Mouse (Mus musculus) 416B (cell line): ENCODE data around the gene Erbb4.

Source experiments
- DNase-seq: peaks from one replicate; pipeline ENCODE4 v3.0.0; 2011; ENCODE audit warnings: low read depth

Erbb4 gene

DNA sequence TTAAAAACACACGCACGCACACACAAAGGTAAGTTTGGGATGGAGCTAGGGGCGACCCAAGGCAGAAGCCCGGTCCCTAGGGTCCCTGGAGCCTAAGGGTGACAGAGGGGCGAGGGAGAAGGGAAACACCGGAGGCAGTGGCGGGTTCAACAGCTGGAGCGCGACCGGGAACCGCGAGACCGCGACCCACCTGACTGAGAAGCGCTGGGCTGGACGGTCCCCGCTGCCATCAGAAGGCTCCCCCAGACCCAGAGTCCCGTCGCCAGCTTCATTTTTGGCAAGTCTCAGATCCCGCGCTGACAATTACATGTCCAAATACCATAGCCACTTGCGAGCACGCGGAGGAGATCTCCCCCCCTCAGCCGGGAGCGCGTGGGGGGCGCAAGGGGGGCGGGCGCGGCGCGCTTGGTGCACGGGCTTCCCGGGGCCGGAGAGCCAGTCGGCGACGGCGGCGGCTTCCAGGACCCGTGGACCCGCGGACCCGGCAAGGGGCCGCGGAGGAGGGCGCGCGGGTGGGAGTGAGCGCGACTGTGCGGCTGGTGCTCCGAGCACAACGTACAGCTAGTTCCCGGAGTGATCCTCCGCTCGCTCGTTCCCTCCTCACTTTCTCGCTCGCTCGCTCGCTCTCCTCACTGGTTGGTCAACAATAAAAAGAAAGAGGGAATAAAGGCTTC is at the start of gene Erbb4:
Gene Erbb4, minus strand, starts transcription at position 575 of the 674 bp plus-strand sequence.
- DNase-seq: no peak

DNA sequence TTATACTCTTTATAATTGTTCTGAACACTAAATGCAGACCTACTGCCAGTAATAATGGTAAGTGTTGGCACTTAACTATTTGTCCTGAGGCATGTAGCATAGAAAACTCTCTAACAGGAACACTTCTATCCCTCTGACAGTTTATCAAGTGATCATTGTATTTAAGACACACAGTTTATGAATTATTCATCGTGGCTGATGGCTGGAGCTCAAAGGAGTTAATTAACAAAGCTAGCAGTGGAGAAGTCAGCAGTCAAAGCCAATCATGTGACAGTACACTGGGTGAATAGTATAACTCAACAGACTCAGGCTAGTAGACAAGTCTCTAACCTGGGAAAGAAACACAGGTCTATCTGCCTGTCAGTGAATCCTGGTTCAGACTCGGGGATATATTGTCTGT is 49.5 kb upstream of the Erbb4 start:
- no peak for DNase-seq

DNA sequence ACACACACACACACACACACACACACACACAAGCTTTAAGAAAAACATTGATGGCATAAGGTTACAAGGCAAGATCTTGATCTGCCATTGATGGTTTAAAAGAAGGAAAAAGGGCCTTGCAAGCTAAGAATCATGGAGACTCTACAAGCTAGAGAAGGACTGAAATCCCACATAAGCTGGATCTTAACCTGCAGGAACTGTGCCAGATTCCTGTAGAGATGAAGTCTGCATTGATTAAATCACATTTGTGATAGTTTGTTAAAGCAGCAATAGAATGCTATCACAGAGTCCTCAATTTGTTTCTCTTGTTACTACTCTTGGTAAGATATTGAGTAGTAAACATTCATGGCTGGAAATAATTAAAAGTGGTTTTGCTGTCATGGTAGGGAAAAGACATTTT is 33.5 kb upstream of the Erbb4 start:
- no peak for DNase-seq

DNA sequence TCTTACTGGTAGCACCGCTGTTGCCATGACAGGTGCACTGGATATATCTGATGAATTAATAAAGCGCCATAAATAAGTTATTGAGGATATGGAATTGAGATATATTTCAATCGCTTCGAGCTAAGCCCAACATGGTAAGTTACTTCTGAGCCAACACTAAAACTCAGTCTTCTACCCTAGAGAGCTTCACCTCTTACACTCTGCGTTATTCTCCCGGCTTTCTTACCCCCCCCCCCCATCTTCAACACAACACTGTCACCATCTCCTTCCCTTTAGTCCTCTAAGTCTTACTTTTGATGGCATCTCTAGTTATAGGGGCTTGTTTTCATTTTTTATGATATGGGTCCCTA is 31.6 kb upstream of the Erbb4 start:
- no peak for DNase-seq

DNA sequence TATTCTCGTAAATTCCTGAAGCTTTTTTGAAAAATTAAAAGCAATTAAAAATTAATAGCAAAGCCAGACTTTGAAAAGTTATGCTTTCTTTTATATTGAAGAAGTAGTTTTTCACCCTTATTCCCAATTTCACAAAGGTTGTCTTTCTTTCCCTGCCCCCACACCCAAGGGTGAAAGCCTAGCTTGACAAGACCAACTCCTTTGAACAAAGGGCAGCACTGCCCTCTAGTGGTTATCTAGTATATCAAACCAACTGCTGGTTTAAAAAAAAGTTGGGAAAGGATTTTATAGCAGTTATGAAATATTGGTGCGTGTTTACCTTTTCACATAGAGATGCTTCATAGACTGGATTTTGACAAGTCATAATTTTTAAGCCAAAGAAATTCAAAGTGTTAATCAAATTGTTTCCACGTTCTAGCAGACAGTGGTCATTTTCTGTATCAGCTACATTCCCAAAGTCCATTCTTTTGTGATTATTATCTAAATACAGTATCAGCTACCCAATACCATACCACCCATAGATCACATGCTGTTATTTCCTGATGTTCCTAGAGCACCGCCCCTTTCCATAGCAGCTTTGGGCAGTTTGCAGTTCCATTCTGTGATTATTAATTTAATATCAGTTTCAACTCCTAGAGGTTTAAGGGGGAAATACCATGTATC is 31.1 kb upstream of the Erbb4 start:
- peak; percentile 75 for DNase-seq

DNA sequence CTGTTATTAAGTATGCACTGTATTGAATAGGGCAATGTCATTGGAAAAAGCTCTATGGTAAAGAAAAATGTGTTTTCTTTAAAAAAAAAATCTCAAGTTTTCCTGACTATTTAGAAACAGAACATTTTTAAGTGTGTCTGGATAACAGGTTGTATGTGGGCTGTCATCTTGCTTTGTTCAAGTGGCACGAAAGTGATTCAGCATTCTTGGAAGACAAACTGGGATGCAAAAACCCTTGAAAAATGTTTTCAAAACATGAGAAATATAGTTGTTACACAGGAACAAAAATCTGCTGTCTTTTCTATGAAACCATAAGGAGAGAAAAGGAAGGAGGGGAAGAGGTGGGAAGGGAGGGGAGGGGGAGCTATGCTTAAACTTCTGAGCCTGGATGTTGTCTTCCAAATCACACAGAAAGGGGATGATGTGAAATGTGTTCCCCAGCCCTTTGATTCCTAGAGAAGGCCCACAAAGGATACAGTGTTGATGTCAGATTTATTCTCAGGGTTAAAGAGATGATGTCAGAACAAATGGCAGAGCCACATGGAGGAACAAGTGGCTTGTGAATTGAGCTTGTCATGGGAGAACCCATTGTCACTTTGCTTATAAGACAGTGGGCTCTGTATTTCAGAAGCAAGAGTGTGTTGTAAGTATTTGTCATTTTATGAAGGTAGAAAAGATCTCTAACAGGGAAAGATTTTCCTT is 16.4 kb upstream of the Erbb4 start:
- DNase-seq: no peak

DNA sequence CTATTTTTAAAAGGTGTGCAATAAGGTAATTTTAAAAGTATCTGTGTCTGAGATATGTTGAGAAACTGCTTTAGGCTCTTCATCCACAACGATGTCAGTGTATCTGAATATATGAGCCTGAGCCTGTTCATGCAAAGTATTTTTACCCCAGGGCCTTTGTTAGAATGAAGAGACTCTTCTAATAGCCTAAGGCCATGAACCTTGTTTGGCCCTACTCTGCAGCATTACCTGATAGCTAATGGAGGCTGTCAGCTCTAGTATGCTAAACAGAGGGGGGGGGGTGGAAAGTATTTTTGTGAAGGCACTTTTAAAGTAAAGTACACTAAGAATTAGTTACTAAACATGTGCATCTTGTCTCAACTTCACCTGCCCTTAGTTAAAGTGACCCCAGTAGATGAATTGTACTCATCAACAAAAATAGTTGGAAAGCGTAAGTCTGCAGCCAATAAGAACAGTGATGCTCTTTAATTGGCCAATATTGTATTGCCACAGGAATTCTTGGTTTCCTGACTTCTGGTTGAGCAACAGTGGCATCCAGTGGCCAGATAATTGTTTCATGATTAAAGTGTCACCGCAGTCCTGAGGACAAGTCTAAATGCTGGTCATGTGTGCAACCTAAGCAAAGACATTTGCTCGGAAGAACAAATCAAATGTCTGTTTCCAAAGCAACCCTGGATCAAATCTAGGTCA is 10.5 kb upstream of the Erbb4 start:
- DNase-seq: peak; percentile 9

DNA sequence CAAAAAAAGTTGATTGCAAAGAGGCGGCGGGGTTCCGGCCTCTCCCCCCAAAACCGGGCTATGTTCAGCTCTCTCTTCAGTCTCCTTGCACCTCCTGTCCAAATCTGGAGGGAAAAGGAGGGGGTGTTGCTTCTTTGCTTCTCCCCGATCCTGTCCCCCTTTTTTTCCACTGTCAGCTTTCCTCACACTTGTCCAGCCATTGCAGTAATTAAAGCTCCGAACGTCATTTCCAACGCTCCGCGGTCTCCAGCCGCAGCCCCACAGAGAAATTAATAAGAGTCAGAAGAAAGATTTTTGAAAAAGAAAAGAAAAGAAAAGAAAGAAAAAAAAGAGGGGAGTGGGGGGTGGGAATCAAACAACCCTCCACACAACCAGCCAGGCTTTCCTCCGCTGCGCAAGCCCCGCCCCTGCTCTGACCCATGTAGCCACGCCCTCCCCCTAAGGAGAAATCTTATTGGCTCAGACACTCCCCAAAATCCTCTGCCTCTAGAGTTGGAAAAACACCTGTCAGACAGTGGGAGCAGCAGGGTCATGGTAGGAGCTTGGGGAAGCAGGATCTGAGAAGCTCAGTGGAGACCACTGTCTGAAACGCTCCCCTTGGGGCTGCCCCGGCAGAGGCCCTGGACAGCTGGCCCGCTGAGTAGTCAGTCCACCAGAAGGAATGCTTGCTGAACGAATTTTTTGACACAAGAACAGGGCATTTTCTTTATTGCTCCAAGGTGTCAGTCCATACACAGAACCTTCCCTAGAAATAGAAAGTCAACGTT is 483 bp upstream of the Erbb4 start:
- no peak for DNase-seq

DNA sequence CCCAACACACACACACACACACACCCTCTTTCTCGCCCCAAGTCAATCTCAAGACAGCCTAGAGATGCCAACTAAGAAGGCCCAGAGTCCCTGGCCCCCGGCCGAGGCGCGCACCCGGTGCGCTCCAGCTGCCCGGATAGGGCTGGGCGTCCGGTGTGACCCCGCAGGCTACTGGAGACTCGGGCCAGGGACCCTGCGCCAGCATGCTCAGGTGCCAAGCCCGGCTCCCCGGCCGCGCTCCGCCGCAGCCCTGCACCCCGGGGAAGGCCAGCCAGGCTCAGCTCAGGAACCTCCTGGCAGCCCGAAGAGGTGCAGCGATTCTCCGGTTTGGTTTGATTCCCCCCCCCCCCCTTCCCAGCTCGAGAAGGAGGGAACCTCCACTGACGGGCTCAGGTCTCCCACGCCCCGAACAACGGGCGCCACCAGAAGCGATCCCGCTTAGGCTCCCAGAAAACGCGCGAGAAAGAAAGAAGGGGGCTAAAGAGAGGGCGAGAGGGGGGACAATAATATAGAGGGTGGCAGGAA is 860 bp downstream of the Erbb4 start:
- no peak for DNase-seq

DNA sequence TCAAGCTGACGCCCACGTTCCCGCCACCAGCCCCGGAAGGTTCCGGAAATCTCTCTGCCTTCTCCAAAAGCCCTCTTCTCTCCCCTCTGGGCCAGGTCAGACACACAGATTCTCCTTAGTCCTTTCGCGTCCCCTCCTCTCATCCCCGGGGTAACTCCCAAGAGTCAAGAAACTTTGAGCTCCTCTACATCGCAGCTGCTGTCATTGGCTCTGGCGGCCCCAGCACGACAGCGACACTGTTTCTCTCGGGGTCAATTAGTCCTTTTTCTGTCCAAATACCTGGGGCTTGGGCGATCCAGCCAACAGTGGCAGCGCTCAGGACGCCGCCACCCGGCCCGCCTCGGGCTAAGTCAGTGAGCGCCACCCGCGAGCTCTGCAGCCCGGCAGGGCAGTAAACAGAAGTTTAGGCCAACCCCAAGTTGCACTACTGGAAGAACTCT is 1.5 kb downstream of the Erbb4 start:
- no peak for DNase-seq

DNA sequence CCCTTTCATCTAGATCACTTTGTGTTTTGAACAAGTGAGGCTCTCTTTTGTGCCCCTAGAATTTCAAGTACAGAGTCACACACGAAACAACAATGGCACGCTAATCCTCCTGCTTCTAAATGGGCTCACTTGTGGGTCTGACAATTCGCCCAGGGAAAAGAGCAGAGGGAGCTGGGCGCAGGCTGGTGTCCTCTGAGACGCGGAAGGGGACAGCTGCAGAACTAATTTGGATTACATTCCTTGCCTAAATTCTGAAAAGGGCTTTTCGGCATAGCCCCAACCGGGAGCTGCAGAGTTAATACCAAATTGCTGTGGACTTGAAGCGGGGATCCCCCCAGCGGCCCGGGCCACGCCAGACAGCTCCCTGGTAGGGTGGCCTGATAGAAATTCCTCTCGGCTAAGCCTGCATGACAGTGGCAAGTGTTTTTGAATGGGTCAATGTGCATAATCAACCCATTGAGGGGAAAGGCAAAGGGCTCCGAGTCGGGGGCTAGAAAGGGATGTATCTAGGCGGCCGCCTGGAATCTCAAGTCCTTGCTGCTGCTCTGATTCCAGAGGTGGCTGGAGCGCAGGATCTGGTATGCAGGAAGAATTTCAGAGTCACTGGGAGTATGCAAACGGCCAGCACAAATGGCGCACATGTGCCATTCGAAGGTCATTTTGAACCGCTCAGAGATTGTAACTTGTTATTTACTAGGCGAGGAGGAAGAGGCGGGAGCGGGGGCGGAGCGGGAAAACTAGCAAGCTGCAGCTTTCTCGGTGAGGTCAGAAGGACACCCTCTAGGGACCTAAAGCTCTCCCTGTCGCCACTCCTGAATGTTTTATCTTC is 2.2 kb downstream of the Erbb4 start:
- DNase-seq: no peak

DNA sequence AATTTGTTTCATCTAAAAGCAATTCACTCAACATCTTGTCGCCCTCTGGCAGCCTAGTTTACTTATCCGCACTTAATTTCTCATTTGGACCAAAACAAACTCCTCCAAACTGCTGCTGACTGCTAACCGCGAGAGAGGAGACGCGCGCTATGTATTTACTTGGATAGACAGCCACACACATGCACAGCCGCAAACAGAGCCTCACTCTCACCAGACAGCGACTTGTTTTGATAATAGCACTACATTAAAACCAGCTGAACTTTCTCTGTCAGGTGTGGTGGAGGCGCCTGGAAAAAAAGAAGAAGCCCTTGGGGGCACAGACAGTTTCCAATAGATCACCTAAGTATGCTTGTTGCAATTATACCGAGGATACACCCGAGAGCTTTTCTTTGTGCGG is 2.8 kb downstream of the Erbb4 start:
- DNase-seq: no peak

DNA sequence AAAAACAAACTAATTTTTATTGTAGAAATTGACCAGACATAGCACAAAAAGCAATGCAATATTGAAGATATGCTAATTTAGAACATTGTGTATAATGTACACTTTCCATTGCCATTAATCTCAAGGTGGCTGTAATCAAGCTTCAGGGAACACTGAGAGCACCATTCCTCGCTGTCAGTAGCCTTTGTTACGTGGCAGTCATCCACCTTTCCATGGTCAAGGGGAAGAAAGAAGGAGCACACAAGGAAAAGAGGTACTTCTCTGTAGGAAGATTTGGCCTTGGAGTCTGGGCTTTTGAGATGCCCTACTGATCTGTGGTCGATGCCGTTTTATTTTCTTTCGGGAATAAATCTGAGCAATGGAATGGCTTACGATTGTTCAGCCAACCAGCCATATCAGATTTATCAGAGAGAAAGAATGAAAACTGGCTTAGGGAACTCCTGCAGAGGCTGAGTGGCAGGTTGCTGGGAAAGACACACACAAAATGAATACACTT is 4.6 kb downstream of the Erbb4 start:
- no peak for DNase-seq

DNA sequence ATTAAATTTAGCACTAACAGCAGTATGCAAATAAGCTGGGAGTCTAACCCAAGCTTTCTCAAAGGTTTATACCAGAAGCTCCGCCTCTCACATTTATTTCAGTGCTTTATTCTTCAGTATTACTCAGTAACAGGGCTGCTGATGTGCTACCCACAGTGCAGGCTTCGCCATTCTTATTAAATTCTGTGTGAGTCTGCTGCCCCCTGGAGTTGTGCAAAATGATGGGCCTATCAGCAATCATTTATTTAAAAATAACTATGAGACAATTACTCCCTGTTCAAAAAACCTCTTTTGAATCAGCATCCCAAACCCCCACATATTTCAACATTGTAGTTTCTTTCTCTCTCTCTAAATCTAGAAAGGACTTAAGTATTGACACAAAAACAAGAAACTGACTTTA is 6.2 kb downstream of the Erbb4 start:
- DNase-seq: no peak

DNA sequence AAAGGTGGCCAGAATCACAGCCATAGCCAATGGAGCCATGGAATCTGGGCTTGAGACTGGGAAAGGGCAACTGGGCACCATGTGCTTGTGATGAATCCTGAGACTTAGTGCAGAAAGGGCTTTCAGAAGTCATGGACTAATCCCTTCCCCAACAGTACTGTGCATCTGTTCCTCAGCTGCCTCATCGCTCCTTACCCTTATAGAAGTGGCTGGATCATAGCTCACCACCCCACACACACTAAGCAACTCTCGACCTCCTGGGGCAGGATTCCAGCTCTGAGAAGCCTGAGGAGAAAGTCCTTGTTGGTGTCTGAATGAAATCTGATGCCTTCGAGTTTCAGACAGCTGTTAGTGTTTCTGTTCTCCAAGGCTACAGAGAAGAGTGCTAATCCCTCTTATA is 14.8 kb downstream of the Erbb4 start:
- DNase-seq: no peak

DNA sequence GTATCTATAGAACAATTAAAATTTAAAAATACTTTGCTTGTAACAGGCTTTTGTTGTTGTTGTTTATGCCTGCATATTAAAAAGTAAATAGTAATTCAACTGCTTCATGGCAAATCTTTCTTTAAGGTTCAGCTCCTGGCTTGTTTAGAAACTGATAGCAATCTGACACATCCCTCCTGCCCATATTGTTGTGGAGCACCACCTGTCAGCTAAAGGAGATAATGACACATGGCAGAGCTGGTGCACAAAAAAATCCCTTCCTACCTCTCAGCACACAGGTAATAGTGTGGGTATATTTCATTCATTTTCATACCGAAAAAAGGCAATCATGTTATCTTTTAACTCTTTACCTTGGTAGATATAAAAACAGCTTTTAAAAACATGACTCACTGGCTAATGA is 18.5 kb downstream of the Erbb4 start:
- no peak for DNase-seq

DNA sequence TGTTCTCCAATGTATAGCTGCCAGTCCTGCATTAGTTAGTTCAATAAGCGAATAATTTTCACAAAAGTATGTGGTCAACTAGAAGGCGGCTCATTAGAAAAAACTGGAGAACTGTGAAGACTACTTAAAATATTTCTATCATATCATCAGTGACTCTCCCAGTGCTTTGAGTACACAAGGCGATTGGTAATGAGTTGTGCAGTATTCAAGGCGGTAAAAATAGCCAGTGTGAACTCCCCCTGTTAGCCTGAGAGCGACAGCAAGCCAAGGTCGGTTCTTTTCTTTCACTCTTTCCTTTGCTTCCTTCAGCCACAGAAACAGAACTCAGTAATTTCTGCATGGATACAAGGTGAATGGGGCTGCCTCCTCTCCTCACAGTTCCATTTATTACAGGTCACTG is 22.1 kb downstream of the Erbb4 start:
- DNase-seq: no peak

DNA sequence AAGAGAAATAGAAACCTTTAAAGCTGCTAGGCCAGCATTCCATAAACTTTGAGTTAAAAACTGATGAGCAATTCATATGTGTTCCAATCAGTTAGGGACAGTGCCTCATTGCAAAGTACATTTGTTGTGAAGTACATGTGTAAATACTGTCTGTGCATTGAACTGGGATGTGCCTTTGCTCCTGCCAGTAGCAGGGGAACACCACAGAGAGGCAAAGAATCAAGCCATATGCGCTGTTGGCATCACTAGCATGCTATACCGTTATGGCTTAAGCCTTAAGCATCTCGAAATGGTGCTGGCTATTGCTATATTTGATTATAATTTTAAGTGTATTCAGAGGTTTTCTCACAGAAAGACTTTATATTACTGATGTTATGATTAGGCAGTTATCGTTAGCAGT is 58.9 kb downstream of the Erbb4 start:
- no peak for DNase-seq

DNA sequence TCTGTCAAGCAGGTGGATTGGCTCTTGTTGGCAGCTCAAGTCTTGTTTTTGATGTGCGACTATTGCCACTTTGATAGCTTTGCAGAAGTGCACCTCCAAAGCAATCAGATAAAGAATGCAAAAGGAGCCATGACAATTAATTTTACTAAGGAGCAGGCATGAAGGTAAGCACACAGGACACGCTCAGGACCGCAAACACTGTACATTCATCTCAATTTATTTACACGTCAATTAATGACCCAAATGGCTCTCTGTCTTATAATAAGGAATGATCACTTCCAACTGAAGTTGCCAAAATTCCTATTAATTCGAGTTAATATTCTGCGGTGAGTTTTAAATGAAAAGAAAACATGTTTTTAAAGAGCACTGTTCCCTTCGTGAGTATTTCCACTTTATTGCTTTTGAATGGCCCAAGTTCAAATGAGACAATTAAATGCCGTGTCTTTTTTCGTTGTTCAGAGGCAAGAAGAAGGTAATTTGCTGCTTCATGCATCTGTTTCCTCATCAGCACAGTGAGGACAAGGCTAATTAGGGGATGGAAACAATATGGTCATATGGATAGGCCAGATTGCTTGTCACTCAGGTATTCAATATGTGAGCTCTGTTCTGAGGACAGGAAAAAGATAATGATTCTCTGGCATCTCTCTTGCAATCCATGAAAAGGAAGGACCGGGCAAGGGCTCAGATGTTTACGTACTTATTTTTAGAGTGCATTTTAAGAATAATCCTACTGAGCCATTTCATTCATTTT is 61.5 kb downstream of the Erbb4 start:
- DNase-seq: no peak

DNA sequence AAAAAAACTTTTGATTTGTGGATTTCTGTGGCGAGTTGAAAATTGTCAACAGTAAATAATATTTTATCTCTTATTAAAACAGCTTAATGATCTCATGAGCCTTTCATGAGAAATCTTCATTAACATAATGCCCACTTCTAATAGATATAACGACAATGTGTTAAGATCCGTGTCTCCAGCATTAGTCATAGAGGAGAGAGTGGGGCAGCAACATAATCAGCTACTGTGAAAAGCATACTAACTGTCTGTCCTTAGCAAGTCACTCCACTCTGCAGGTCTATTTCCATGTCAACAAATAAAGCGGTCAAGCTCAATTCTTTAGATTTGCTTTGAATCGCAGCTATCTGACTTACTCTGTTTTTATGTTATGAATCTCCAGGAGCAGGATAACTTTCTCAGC is 80.0 kb downstream of the Erbb4 start:
- DNase-seq: no peak
